Mouse (Mus musculus): ENCODE data around the gene Tmem215. TPM values are rescaled to one million over a fixed set of nuclear protein-coding genes. Genes with fewer than 3 reads are reported as not detected.

Gene Tmem215
- total and polyA plus RNA-seq, 2 experiments from 2014 or later = 2.1 to 4.0 TPM

DNA sequence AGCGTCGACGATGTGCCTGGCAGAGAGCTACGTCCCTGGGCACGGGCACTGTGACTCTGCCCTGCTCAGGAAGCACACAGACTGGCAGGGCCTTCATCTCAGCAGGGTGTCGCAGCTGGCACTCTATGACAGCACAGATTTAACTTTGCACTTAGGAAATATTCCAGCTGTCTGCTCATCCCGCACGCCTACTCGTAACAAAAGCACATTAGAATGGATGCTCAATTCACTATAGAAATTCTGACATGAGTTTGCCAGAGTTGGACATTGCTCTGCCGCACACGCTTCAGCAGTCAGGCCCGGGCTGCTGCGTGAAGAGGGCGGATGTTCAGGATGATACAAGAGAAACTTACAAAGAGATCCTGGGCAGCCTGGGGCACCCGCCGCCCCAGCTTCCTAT is 37.6 kb downstream of the Tmem215 start:
- Histone ChIP-seq H3K27me3 (ENCODE audit: insufficient read depth, low read length) (no peaks in the 10 kb centered on the region), H3K4me3 (ENCODE audit: low read depth, low read length) (no peak overlapping the region), H3K4me2 (ENCODE audit: low read depth) (no peak overlapping the region), H3K36me3 (ENCODE audit: insufficient read depth) (no peaks in the 10 kb centered on the region), H3K9me3 (ENCODE audit: low read length) (no peaks in the 10 kb centered on the region), H3K27ac (ENCODE audit: low read depth, low read length) (no peak overlapping the region), H3K4me1 (ENCODE audit: insufficient read depth) (no peaks in the 10 kb centered on the region), H3K9ac (no peak overlapping the region)
- DNase-seq = peak; percentile 13
- no peak for TF ChIP-seq CTCF (IDR thresholded peaks at IDR 0.05; ENCODE audit: low read depth)
- WGBS = 47% methylated on average over 16 of the region's 16 CpGs
- peak; percentile 77 for ATAC-seq

DNA sequence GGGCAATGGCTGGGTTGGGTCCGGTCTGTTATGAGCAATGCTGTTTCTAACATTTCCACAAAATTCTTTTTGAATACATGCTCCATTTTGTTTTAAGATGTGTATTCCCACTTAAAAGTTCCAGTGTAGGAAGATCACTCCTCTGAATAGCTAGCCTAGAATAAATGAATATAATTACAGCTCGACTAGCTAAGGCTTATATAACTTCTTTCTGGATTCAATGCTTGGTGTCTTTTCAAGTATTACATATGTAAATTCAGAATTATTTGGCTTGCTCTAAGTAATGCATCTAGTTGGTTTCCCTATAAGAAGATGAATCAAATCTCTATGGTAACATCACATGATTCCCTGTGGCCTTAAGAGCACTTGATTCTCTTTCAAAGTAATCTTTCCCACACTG is 41.3 kb downstream of the Tmem215 start:
- H3K27me3 ChIP-seq (ENCODE audit: insufficient read depth, low read length) = no peaks in the 10 kb centered on the region
- no peaks in the 10 kb centered on the region for H3K9me3 ChIP-seq (ENCODE audit: low read length)
- no peak for TF ChIP-seq CTCF (IDR thresholded peaks at IDR 0.05; ENCODE audit: low read depth)
- no peak overlapping the region for H3K27ac ChIP-seq (ENCODE audit: low read depth, low read length)
- no peak overlapping the region for H3K4me2 ChIP-seq (ENCODE audit: low read depth)
- no peaks in the 10 kb centered on the region for H3K36me3 ChIP-seq (ENCODE audit: insufficient read depth)
- no peak overlapping the region for H3K9ac ChIP-seq
- H3K4me1 ChIP-seq (ENCODE audit: insufficient read depth) = no peaks in the 10 kb centered on the region
- no peak overlapping the region for H3K4me3 ChIP-seq (ENCODE audit: low read depth, low read length)
- ATAC-seq = no peak
- 78% methylated on average over 2 of the region's 2 CpGs for WGBS
- no peak for DNase-seq

DNA sequence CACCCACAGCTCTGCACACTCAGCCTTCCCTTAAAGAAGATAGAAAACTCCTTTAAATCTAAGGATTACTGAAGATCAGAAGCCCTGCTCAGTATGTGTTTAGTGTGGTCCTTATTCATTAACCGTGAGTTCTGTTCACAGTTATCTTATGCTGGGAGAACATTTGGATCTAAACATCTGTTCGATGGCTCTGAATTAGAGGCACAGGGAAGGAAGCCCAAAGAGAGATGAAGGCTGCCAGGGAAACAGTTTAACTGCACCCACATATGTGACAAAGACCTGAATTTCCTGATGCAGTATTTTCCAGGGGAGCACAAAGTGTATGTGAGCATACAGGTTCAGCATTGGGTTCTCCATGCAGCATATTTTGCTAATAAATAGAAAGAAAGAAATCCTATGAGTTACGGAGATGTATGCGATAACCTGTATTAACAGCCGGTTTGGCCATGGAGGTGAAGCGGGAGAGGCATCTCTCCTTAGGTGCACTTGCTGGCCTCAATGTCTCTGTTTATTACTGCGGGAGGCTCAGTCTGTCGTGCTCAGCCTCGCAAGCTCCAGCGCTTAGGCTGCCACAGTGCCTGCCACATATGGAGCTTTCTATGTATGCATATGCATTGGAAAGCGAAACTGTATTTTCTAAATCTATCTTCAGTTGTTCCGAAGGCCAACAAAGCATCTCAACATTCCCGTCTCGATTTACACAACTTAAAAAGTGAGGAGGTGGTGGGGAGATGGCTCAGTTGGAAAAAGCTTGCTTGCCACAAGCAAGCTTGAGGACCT is 46.8 kb downstream of the Tmem215 start:
- no peaks in the 10 kb centered on the region for H3K27me3 ChIP-seq (ENCODE audit: insufficient read depth, low read length)
- 0 out of 2 replicates have a peak, but pooled peaks cover 3% of the 10 kb centered on the region for H3K4me1 ChIP-seq (ENCODE audit: insufficient read depth)
- no peak for TF ChIP-seq CTCF (IDR thresholded peaks at IDR 0.05; ENCODE audit: low read depth)
- 0 out of 2 replicates have a peak, but pooled peaks cover 5% of the 10 kb centered on the region for H3K9me3 ChIP-seq (ENCODE audit: low read length)
- whole genome bisulfite sequencing = 82% methylated on average over 14 of the region's 14 CpGs
- peak; percentile 27 for DNase-seq
- H3K27ac ChIP-seq (ENCODE audit: low read depth, low read length) = no peak overlapping the region
- H3K36me3 ChIP-seq (ENCODE audit: insufficient read depth) = no peaks in the 10 kb centered on the region
- no peak overlapping the region for H3K4me2 ChIP-seq (ENCODE audit: low read depth)
- peak; percentile 61 for ATAC-seq
- H3K4me3 ChIP-seq (ENCODE audit: low read depth, low read length) = no peak overlapping the region
- no peak overlapping the region for H3K9ac ChIP-seq

Other genes with a start within 250 kb of the Tmem215 start
- 5.5 and 7.6 TPM in 2 replicates for gene Ddx58, start 232.4 kb upstream of the Tmem215 start, total RNA-seq (2014; rRNA removed)
- 1.7 and 2.8 TPM in 2 replicates for gene Ddx58, start 232.4 kb upstream of the Tmem215 start, polyA plus RNA-seq (2015; fragmentation: Nextera tagmentation; extraction: Ambion mirVana)
- 3.8 and 4.3 TPM in 2 replicates for gene Smim27, start 202.6 kb upstream of the Tmem215 start, total RNA-seq (2014; rRNA removed)
- gene Smim27, start 202.6 kb upstream of the Tmem215 start, polyA plus RNA-seq (2015; fragmentation: Nextera tagmentation; extraction: Ambion mirVana) = 17.0 and 24.5 TPM in 2 replicates
- 27.6 and 35.1 TPM in 2 replicates for gene Topors, start 202.3 kb upstream of the Tmem215 start, total RNA-seq (2014; rRNA removed)
- 23.1 and 29.4 TPM in 2 replicates for gene Topors, start 202.3 kb upstream of the Tmem215 start, polyA plus RNA-seq (2015; fragmentation: Nextera tagmentation; extraction: Ambion mirVana)
- 187 and 250 TPM in 2 replicates for gene Ndufb6, start 192.8 kb upstream of the Tmem215 start, total RNA-seq (2014; rRNA removed)
- gene Ndufb6, start 192.8 kb upstream of the Tmem215 start, polyA plus RNA-seq (2015; fragmentation: Nextera tagmentation; extraction: Ambion mirVana) = 392 and 475 TPM in 2 replicates
- gene Aptx, start 231.0 kb downstream of the Tmem215 start, total RNA-seq (2014; rRNA removed) = 22.5 and 26.7 TPM in 2 replicates
- 35.8 and 37.9 TPM in 2 replicates for gene Aptx, start 231.0 kb downstream of the Tmem215 start, polyA plus RNA-seq (2015; fragmentation: Nextera tagmentation; extraction: Ambion mirVana)
- 185 and 197 TPM in 2 replicates for gene Dnaja1, start 250.0 kb downstream of the Tmem215 start, total RNA-seq (2014; rRNA removed)
- 622 and 667 TPM in 2 replicates for gene Dnaja1, start 250.0 kb downstream of the Tmem215 start, polyA plus RNA-seq (2015; fragmentation: Nextera tagmentation; extraction: Ambion mirVana)